Mouse (Mus musculus): ENCODE data around the gene Rassf10.

- TF ChIP-seq CTCF (IDR thresholded peaks at IDR 0.05) (no peak), EP300 (IDR thresholded peaks at IDR 0.05) (no peak)
Measured at GRCm38 (mm10) chr7:112922801-112923200, 31.0 kb upstream of the Rassf10 start.
